Mouse (Mus musculus) skeletal muscle tissue, postnatal 0 days (tissue): ENCODE results near the gene Gc. TPM values are rescaled to one million over a fixed set of nuclear protein-coding genes. Genes with fewer than 3 reads are reported as not detected.

Source experiments
- polyA plus RNA-seq: library from polyadenylated mRNA; unstranded; fragments of >200 nt; fragmentation: Nextera tagmentation; extraction: Ambion mirVana; gene quantifications from 2 replicates; pipeline ENCODE4 v1.2.1, GENCODE M21; 2015

The Gc gene
- 0.71 and 1.8 TPM in 2 replicates for polyA plus RNA-seq

GRCm38 (mm10) chr5:89457554-89458062 is at the start of gene Gc:
Gene Gc (minus strand): TSS chr5:89457898.

Other genes starting within 250 kb of the Gc start
- not detected in 2 replicates for gene Npffr2, start 69.5 kb upstream of the Gc start, polyA plus RNA-seq